Mouse (Mus musculus): ENCODE measurements at regions not wholly inside any gene's neighbourhood (a gene's known extent, or its start where the extent isn't known, plus 50 kb on each side); places are given as distances from the start of the nearest gene placed in this dataset.

DNA sequence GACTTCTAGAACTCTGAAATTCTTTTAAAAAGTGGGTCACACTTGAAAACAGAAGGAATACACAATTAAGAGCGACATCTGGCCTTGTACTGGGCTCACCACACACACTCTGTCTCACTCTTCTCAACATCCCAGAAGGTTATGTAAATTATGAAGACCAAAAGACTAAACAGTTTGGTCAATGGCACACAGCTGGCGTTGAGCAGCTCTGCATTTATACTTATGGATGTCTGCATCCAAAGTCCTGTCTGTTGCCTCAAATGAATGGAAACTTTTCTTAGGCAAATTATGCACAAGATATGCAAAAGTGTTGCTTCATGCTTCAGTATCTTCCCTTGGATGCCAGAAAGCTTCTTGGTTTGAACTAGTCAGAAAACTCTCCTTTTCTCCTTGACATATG lies 323.5 kb downstream of the Ppp3ca start:
- no peak for DNase-seq (ENCODE audit: low spot score)
- Histone ChIP-seq H3K9me3 (no peaks in the 10 kb centered on the region), H3K4me1 (no peaks in the 10 kb centered on the region), H3K27ac (no peak overlapping the region), H3K4me3 (no peak overlapping the region), H3K36me3 (no peaks in the 10 kb centered on the region), H3K27me3 (ENCODE audit: insufficient read depth, poor library complexity, severe bottlenecking) (no peaks in the 10 kb centered on the region)
- 75% methylated on average over 2 of the region's 2 CpGs for WGBS

GRCm38 (mm10) chr3:136994361-136995083 lies 324.6 kb downstream of the Ppp3ca start:
- no peaks in the 10 kb centered on the region for H3K36me3 ChIP-seq
- no peak for DNase-seq (ENCODE audit: low spot score)
- 83% methylated on average over 8 of the region's 8 CpGs for WGBS
- H3K9me3 ChIP-seq, result no peaks in the 10 kb centered on the region
- no peak overlapping the region for H3K4me3 ChIP-seq
- no peaks in the 10 kb centered on the region for H3K27me3 ChIP-seq (ENCODE audit: insufficient read depth, poor library complexity, severe bottlenecking)
- no peaks in the 10 kb centered on the region for H3K4me1 ChIP-seq
- no peak overlapping the region for H3K27ac ChIP-seq

DNA sequence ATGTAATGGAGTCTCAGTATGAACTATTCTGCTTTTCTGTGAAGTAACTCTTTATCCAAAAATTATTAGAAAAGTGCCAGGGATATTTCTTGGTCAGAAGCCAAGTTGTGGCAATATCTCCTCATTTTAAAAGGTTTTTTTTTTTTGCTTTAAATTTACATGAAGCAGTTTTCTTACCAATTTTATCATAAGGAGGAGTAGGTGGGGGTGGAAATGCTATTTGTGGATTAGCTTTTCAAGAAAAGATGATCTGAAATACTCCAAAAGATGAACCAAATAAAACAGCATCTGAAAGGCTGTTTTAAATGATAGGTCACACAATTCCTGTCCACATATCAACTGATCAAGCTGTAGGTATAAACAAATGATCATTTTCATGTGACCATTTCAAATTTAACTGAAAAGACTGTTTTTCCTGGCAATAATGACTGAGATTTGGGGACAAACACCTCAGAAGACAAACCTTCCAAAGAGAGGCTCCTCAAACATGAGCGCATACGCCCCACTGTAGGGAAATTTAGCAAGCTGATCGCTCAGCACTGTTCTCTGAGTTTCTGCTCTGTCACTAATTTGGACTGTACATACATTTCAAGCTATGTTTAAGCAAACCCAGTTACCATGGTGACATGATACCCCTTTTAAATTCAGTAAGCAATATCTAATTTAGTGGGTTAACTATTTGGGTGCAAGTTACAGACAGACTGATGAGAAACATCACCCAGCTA lies 325.8 kb downstream of the Ppp3ca start:
- no peak overlapping the region for H3K4me3 ChIP-seq
- 87% methylated on average over 3 of the region's 3 CpGs for WGBS
- no peak for DNase-seq (ENCODE audit: low spot score)
- H3K27me3 ChIP-seq (ENCODE audit: insufficient read depth, poor library complexity, severe bottlenecking), result no peaks in the 10 kb centered on the region
- no peaks in the 10 kb centered on the region for H3K4me1 ChIP-seq
- no peaks in the 10 kb centered on the region for H3K36me3 ChIP-seq
- no peaks in the 10 kb centered on the region for H3K9me3 ChIP-seq
- no peak overlapping the region for H3K27ac ChIP-seq

- Histone ChIP-seq H3K27me3 (ENCODE audit: insufficient read depth, poor library complexity, severe bottlenecking) (no peaks in the 10 kb centered on the region), H3K36me3 (no peaks in the 10 kb centered on the region), H3K4me3 (no peak overlapping the region), H3K4me1 (no peaks in the 10 kb centered on the region), H3K9me3 (no peaks in the 10 kb centered on the region), H3K27ac (no peak overlapping the region)
- 78% methylated on average over 5 of the region's 5 CpGs for WGBS
- DNase-seq (ENCODE audit: low spot score), result no peak
Observed at GRCm38 (mm10) chr3:136996381-136996895, 326.5 kb downstream of the Ppp3ca start.

DNA sequence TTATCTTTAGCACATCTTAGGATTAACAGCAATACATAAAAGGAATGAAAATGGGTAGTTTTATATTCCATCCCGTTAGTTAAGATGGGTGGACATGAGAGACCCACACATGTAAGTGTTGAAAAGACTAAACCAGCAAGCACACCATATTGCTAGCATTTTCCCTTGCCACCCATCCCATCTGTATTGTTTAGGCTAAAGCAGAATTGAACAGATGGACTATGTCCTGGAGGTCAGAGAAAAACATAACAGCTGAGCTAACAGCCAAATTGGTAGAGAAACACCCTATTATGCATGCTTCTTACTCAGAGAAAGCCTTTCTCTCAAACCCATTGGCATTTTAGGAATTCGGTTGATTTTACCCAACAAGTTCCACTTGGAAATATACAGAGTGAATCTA lies 329.3 kb upstream of the Emcn start:
- no peaks in the 10 kb centered on the region for H3K36me3 ChIP-seq
- no peaks in the 10 kb centered on the region for H3K27me3 ChIP-seq (ENCODE audit: insufficient read depth, poor library complexity, severe bottlenecking)
- no peaks in the 10 kb centered on the region for H3K4me1 ChIP-seq
- DNase-seq (ENCODE audit: low spot score), result no peak
- 72% methylated on average over 2 of the region's 2 CpGs for WGBS
- no peak overlapping the region for H3K4me3 ChIP-seq
- H3K9me3 ChIP-seq, result no peaks in the 10 kb centered on the region
- no peak overlapping the region for H3K27ac ChIP-seq

GRCm38 (mm10) chr3:137014686-137015085 lies 326.2 kb upstream of the Emcn start:
- 56% methylated on average over 2 of the region's 2 CpGs for WGBS
- Histone ChIP-seq H3K27ac (no peak overlapping the region), H3K36me3 (no peaks in the 10 kb centered on the region), H3K4me3 (no peak overlapping the region), H3K4me1 (no peaks in the 10 kb centered on the region), H3K9me3 (no peaks in the 10 kb centered on the region), H3K27me3 (ENCODE audit: insufficient read depth, poor library complexity, severe bottlenecking) (no peaks in the 10 kb centered on the region)
- no peak for DNase-seq (ENCODE audit: low spot score)

DNA sequence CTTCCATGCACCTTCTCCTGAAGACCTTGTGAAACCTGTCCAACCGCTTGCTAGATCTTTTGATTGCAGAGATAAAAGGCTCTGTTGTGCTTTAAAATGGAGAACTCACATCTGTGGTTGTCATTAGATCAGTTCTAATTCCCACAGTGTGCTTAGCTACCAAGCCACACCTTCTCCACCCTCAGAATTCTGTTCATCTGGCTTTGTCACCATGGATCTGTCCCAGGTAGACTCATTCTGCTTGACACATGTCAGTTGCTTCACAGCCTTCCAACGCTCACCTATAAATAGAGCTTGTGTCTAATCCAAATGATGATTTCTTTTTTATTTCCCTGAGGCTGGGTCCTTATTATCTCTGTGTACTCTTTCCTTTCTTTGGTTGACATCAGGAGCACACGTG lies 325.7 kb upstream of the Emcn start:
- 73% methylated on average over 3 of the region's 3 CpGs for WGBS
- Histone ChIP-seq H3K4me1 (no peaks in the 10 kb centered on the region), H3K27me3 (ENCODE audit: insufficient read depth, poor library complexity, severe bottlenecking) (no peaks in the 10 kb centered on the region), H3K27ac (no peak overlapping the region), H3K36me3 (no peaks in the 10 kb centered on the region), H3K4me3 (no peak overlapping the region), H3K9me3 (no peaks in the 10 kb centered on the region)
- DNase-seq (ENCODE audit: low spot score), result no peak

- H3K4me1 ChIP-seq, result no peaks in the 10 kb centered on the region
- WGBS, result 64% methylated on average over 3 of the region's 3 CpGs
- no peak overlapping the region for H3K27ac ChIP-seq
- H3K27me3 ChIP-seq (ENCODE audit: insufficient read depth, poor library complexity, severe bottlenecking), result no peaks in the 10 kb centered on the region
- no peak overlapping the region for H3K4me3 ChIP-seq
- DNase-seq (ENCODE audit: low spot score), result no peak
- H3K9me3 ChIP-seq, result no peaks in the 10 kb centered on the region
- no peaks in the 10 kb centered on the region for H3K36me3 ChIP-seq
Observed at GRCm38 (mm10) chr3:137019971-137020634, 320.8 kb upstream of the Emcn start.

GRCm38 (mm10) chr3:137029546-137029945 lies 311.3 kb upstream of the Emcn start:
- no peaks in the 10 kb centered on the region for H3K27me3 ChIP-seq (ENCODE audit: insufficient read depth, poor library complexity, severe bottlenecking)
- H3K4me1 ChIP-seq, result no peaks in the 10 kb centered on the region
- 79% methylated on average over 2 of the region's 2 CpGs for WGBS
- DNase-seq (ENCODE audit: low spot score), result no peak
- H3K36me3 ChIP-seq, result no peaks in the 10 kb centered on the region
- no peak overlapping the region for H3K4me3 ChIP-seq
- no peak overlapping the region for H3K27ac ChIP-seq
- H3K9me3 ChIP-seq, result no peaks in the 10 kb centered on the region

DNA sequence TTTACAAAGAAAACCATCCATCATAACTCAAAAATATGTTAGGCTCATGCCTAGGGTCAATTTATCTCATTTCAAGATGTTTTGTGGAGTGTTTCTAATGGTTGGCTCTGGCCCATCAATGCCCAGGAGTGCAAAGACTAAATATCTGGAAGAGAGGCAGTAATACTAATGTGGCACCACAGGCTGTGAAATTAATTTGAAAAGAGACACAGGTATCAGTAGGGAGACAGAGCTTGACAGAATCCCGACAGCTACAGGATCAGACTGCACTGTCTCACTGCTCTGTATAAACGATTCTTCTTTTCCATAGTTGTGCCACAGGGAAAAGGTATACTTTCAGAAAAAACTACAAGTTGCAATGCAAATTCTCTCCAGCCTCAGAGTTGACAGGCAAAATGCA lies 308.1 kb upstream of the Emcn start:
- Histone ChIP-seq H3K9me3 (no peaks in the 10 kb centered on the region), H3K4me3 (no peak overlapping the region), H3K27me3 (ENCODE audit: insufficient read depth, poor library complexity, severe bottlenecking) (no peaks in the 10 kb centered on the region), H3K27ac (no peak overlapping the region), H3K36me3 (no peaks in the 10 kb centered on the region), H3K4me1 (no peaks in the 10 kb centered on the region)
- 72% methylated on average over 2 of the region's 2 CpGs for WGBS
- DNase-seq (ENCODE audit: low spot score), result no peak

- Histone ChIP-seq H3K4me3 (no peak overlapping the region), H3K27ac (no peak overlapping the region), H3K9me3 (no peaks in the 10 kb centered on the region), H3K27me3 (ENCODE audit: insufficient read depth, poor library complexity, severe bottlenecking) (no peaks in the 10 kb centered on the region), H3K4me1 (no peaks in the 10 kb centered on the region), H3K36me3 (no peaks in the 10 kb centered on the region)
- 74% methylated on average over 8 of the region's 8 CpGs for WGBS
- DNase-seq (ENCODE audit: low spot score), result no peak
Observed at GRCm38 (mm10) chr3:137039638-137040037, 301.2 kb upstream of the Emcn start.

DNA sequence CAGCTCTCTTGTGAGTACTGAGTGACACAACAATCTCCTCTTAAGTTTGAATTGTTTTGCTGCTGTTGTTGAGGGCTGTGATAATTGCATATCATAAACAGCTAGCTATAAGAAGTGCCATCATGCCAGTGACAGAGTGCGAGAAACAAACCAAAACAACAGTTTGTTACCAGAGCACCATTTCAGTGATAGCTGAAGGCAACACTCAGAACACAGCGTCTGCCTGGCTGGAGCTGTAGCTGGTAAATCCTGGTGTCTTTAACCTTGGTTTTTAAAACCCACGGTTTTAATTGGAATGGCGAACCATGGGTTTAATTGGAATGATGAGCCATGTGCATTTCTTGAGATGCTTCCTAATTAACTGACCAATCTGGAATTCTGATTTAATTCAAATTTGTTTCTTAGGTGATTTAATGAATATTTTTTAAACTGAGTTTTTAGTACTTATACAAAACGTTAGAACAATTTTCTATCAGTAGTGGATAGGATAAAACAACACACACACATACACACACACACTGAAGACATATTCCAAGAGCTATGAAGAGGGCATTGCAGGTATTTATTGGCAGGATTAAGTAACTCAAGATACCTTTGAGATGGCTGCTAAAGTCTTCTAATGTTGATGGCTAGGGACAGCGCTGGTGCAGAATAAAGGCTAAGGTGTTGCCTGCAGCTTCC lies 284.2 kb upstream of the Emcn start:
- H3K4me3 ChIP-seq, result no peak overlapping the region
- no peak overlapping the region for H3K27ac ChIP-seq
- H3K36me3 ChIP-seq, result no peaks in the 10 kb centered on the region
- H3K9me3 ChIP-seq, result no peaks in the 10 kb centered on the region
- DNase-seq (ENCODE audit: low spot score), result no peak
- H3K27me3 ChIP-seq (ENCODE audit: insufficient read depth, poor library complexity, severe bottlenecking), result no peaks in the 10 kb centered on the region
- WGBS, result 84% methylated on average over 6 of the region's 6 CpGs
- H3K4me1 ChIP-seq, result no peaks in the 10 kb centered on the region
